Mouse (Mus musculus) adrenal gland, postnatal 25 days (tissue): ENCODE data around the gene Gnl3. TPM values are rescaled to one million over a fixed set of nuclear protein-coding genes. Genes with fewer than 3 reads are reported as not detected.

Experiments
- DNase-seq: peaks from one replicate; pipeline ENCODE4 v3.0.0; 2021; ENCODE audit warnings: mixed read lengths
- long read RNA-seq: library from polyadenylated mRNA; stranded (forward); transcript quantifications from one replicate; pipeline ENCODE4 v2.0.0, GENCODE M21; 2021
- total RNA-seq: library from RNA; stranded (reverse); gene quantifications from 2 replicates; pipeline ENCODE4 v1.2.3, GENCODE M21; 2021

The Gnl3 gene
- 60.8 and 110 TPM in 2 replicates for total RNA-seq
- long read RNA-seq, transcript Gnl3-201 (15 exons, 1,947 nt), result major isoform, 19 of 37 reads
- long read RNA-seq, partial matches to known transcripts, result 7 of 37 reads
- long read RNA-seq, other reads (novel, unspliced or antisense), result 7 of 37 reads

GRCm38 (mm10) chr14:31018860-31019291, at the start of gene Gnl3, which contains the start of gene Pbrm1:
Gnl3 (minus strand) TSS chr14:31019152.
Pbrm1 (plus strand) TSS chr14:31019138.
- peak; percentile 98 for DNase-seq

- DNase-seq, result no peak
Observed at GRCm38 (mm10) chr14:31062277-31062676, 43.3 kb upstream of the Gnl3 start.

GRCm38 (mm10) chr14:31045817-31046216, 26.9 kb upstream of the Gnl3 start:
- DNase-seq, result no peak

- no peak for DNase-seq
Observed at GRCm38 (mm10) chr14:31045296-31045695, 26.3 kb upstream of the Gnl3 start.

GRCm38 (mm10) chr14:31025785-31026184, 6.8 kb upstream of the Gnl3 start:
- no peak for DNase-seq

GRCm38 (mm10) chr14:31022579-31022978, 3.6 kb upstream of the Gnl3 start:
- DNase-seq, result no peak

- DNase-seq, result peak; percentile 83
Observed at GRCm38 (mm10) chr14:31019331-31020205, 616 bp upstream of the Gnl3 start.

- peak; percentile 10 for DNase-seq
Observed at GRCm38 (mm10) chr14:31017854-31018253, 1.1 kb downstream of the Gnl3 start.

- no peak for DNase-seq
Observed at GRCm38 (mm10) chr14:31016063-31016462, 2.9 kb downstream of the Gnl3 start.

- DNase-seq, result no peak
Observed at GRCm38 (mm10) chr14:31013928-31014327, 5.0 kb downstream of the Gnl3 start.

- DNase-seq, result no peak
Observed at GRCm38 (mm10) chr14:31011588-31011987, 7.4 kb downstream of the Gnl3 start.

- DNase-seq, result no peak
Observed at GRCm38 (mm10) chr14:31006779-31007178, 12.2 kb downstream of the Gnl3 start.

GRCm38 (mm10) chr14:31004527-31004926, 14.4 kb downstream of the Gnl3 start:
- no peak for DNase-seq

GRCm38 (mm10) chr14:31001307-31002205, 17.4 kb downstream of the Gnl3 start, which contains the start of the genes Glt8d1 and Spcs1:
Glt8d1 (plus strand) TSS chr14:31001400.
Spcs1 (minus strand) TSS chr14:31001672.
- peak; percentile 90 for DNase-seq

- DNase-seq, result no peak
Observed at GRCm38 (mm10) chr14:31000816-31001306, 18.1 kb downstream of the Gnl3 start.

- DNase-seq, result no peak
Observed at GRCm38 (mm10) chr14:31000356-31000755, 18.6 kb downstream of the Gnl3 start.

GRCm38 (mm10) chr14:30996417-30996816, 22.5 kb downstream of the Gnl3 start:
- DNase-seq, result no peak

- DNase-seq, result no peak
Observed at GRCm38 (mm10) chr14:30976222-30976621, 42.7 kb downstream of the Gnl3 start.

- peak; percentile 16 for DNase-seq
Observed at GRCm38 (mm10) chr14:30974204-30974603, 44.7 kb downstream of the Gnl3 start.
